In the genomic region with DNA sequence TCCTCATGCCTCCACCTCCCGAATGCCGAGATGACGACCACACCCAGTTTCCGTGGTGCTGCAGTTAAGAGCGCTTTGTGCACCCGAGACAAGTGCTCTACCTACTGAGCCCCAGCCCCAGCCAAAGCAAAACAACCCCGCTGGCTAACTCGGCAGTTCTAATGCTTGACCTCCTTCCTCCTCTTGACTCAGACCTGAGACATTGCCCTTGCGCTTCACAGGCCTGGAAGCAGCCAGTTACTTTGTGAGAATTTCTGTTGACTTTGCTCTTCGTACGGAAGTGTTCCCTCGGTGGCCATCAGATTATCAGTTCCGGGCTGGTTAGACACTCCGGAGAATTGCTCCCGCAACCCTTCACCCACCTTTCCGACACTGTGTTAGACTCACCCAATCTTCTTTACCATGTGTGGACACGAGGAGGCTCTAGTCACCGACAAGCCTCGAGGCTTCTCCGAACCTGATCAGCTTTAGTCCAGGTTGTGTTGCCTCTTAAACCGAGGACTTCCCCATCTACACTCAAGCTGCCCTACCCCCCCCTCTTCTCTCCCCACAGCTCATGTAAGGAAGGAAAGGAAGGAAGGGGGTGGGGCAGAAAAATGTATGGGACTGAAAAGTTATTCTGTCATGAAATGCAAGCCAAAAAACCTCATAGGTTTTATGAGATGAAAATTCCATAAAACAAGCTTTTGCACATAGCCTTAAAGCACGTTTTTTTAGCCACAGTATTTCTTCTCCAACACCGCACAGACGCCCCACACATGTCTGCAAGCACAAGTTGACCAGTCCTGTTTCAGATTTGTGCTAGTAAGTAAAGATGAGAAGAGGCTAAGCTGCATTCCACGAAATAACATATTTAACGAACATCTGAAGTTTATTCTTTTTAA, we compare ENCODE assay signal across 8 mouse cellular contexts. TPM values are rescaled to one million over a fixed set of nuclear protein-coding genes. Genes with fewer than 3 reads are reported as not detected.
DNase-seq lines count a peak whose midpoint lies in the region; ATAC-seq lines count a peak whose summit lies in the region.

No protein-coding gene starts in this region.

- no peaks in the 10 kb centered on the region for H3K36me3 ChIP-seq in forebrain, embryonic 12.5 days (replicated peaks)
- H3K36me3 ChIP-seq in forebrain, embryonic 16.5 days (ENCODE audit: control insufficient read depth, insufficient read depth), result no peaks in the 10 kb centered on the region
- no peaks in the 10 kb centered on the region for H3K36me3 ChIP-seq in hindbrain, embryonic 16.5 days (ENCODE audit: control insufficient read depth, insufficient read depth, low read length)

- no peaks in the 10 kb centered on the region for H3K9me3 ChIP-seq in forebrain, embryonic 12.5 days
- H3K9me3 ChIP-seq in forebrain, embryonic 16.5 days (ENCODE audit: control insufficient read depth, low read length), result no peaks in the 10 kb centered on the region
- H3K9me3 ChIP-seq in hindbrain, embryonic 16.5 days (ENCODE audit: control insufficient read depth, low read length), result no peaks in the 10 kb centered on the region

- H3K4me1 ChIP-seq in forebrain, embryonic 12.5 days, result peaks cover 12% of the 10 kb centered on the region
- peaks cover 4% of the 10 kb centered on the region; the same call in 1 of the 2 replicates for H3K4me1 ChIP-seq in forebrain, embryonic 16.5 days (replicated peaks; ENCODE audit: control insufficient read depth, insufficient read depth, low read length)
- H3K4me1 ChIP-seq in hindbrain, embryonic 16.5 days (ENCODE audit: control insufficient read depth, insufficient read depth, low read depth, low read length), result no peaks in the 10 kb centered on the region

- 0 out of 2 replicates have a peak overlapping the region, but pooled peaks have one; percentile 37 for H3K27ac ChIP-seq in forebrain, embryonic 12.5 days
- H3K27ac ChIP-seq in forebrain, embryonic 16.5 days (ENCODE audit: low read length), result no peak overlapping the region
- 0 out of 2 replicates have a peak overlapping the region, but pooled peaks have one; percentile 13 for H3K27ac ChIP-seq in hindbrain, embryonic 16.5 days (ENCODE audit: low read depth, low read length)

- peak; percentile 66 for DNase-seq in c-Kit-positive CD71-negative TER-119-negative erythroid progenitor cells, embryonic 14.5 days (ENCODE audit: low read depth)
- DNase-seq in lung, postnatal 10 days, result peak; percentile 32
- DNase-seq in thymus, postnatal 10 days (ENCODE audit: low spot score in 2 of 2), result peak; percentile 50 to 53
- DNase-seq in MN1 (ENCODE audit: low spot score), result no peak
- DNase-seq in layer of hippocampus, adult 8-10 months (ENCODE audit: low spot score in 2 of 2), result no peak

- H3K9ac ChIP-seq in forebrain, embryonic 12.5 days, result no peak overlapping the region
- no peak overlapping the region for H3K9ac ChIP-seq in forebrain, embryonic 16.5 days (replicated peaks; ENCODE audit: low read depth, low read length)
- H3K9ac ChIP-seq in hindbrain, embryonic 16.5 days (ENCODE audit: low read depth, low read length), result no peak overlapping the region

- H3K27me3 ChIP-seq in forebrain, embryonic 12.5 days, result no peaks in the 10 kb centered on the region
- no peaks in the 10 kb centered on the region for H3K27me3 ChIP-seq in forebrain, embryonic 16.5 days (replicated peaks; ENCODE audit: control insufficient read depth, insufficient read depth, low read length)
- no peaks in the 10 kb centered on the region for H3K27me3 ChIP-seq in hindbrain, embryonic 16.5 days (replicated peaks; ENCODE audit: control insufficient read depth, insufficient read depth, low read length)

- 79% methylated on average over 26 of the region's 26 CpGs for WGBS in forebrain, embryonic 12.5 days
- WGBS in forebrain, embryonic 16.5 days, result 78% methylated on average over 26 of the region's 26 CpGs
- WGBS in hindbrain, embryonic 16.5 days, result 80% methylated on average over 26 of the region's 26 CpGs

- ATAC-seq in forebrain, embryonic 12.5 days (ENCODE audit: low FRiP score), result no peak
- no peak for ATAC-seq in forebrain, embryonic 16.5 days
- no peak for ATAC-seq in hindbrain, embryonic 16.5 days

- no peak overlapping the region for H3K4me2 ChIP-seq in forebrain, embryonic 12.5 days
- no peak overlapping the region for H3K4me2 ChIP-seq in forebrain, embryonic 16.5 days (ENCODE audit: low read length)
- H3K4me2 ChIP-seq in hindbrain, embryonic 16.5 days (ENCODE audit: low read length), result peak overlapping the region; percentile 27

- H3K4me3 ChIP-seq in forebrain, embryonic 12.5 days (replicated peaks), result no peak overlapping the region
- H3K4me3 ChIP-seq in forebrain, embryonic 16.5 days (replicated peaks; ENCODE audit: low read length), result no peak overlapping the region
- H3K4me3 ChIP-seq in hindbrain, embryonic 16.5 days (ENCODE audit: low read length), result peak overlapping the region; percentile 2; the same call in 1 of the 2 replicates

RNA-seq across cellular contexts. Expression of a gene that starts 44.1 kb away (rescaled TPM):
- polyA plus RNA-seq in forebrain, embryonic 12.5 days (2016; fragmentation: Nextera tagmentation; extraction: Ambion mirVana), result 4.3 and 5.5 TPM in 2 replicates
- polyA plus RNA-seq in forebrain, embryonic 16.5 days (2015; fragmentation: Nextera tagmentation; extraction: Ambion mirVana), result 1.8 and 2.3 TPM in 2 replicates
- 2.4 and 3.5 TPM in 2 replicates for polyA plus RNA-seq in hindbrain, embryonic 16.5 days (2015; fragmentation: Nextera tagmentation; extraction: Ambion mirVana)
- total RNA-seq in layer of hippocampus, adult 8-10 months (2022), result 10 to 100 TPM in 2 of 4 experiments, 1 to 10 TPM in 2; 8.4 to 18.7 (median 13.2) TPM

Comparison
In these comparisons a context has a peak if more than half of its experiments do, and no peak if none do; other contexts are left out.
1. DNase-seq: peak in c-Kit-positive CD71-negative TER-119-negative erythroid progenitor cells, embryonic 14.5 days (single experiment), lung, postnatal 10 days (single experiment) and thymus, postnatal 10 days (2 of 2); none in MN1 (single experiment) and layer of hippocampus, adult 8-10 months (0 of 2).